Mouse (Mus musculus) cerebellum, adult 11-12 months (tissue): Measurements from ENCODE around the gene Padi2.

Experiments used
- DNase-seq: peaks from one replicate; pipeline ENCODE4 v3.0.0; 2022

Gene Padi2

DNA sequence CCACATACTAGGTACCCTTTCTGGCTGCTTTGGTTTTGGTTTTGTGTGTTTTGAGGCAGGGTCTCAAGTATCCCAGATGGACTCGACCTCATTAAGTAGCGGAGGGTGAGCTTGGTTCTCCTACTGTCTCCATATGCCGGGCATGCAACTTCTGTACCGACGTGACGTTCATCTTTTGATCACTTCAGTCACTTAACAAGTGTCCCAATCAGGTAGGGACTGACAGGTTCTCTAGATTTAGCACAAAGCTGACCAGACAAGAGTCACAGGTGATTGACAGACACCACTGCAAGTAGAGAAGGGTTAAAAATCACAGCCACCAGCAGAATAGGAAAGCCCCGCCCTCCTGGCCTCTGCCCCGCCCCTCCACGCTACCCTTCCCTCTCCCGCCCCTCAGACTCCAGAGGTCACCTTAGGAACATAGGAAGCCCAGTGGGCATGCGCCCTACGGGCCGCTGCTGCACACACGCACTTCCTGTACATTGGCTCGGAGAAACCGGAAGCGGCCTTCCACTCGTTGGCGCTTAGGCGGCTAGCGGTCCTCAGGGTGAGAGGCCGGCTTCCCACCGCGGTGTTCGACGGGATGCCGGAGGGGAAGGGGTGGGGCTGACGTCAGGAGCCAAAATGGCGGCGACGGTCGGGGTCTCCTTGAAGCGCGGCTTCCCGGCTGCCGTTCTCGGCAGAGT lies 54.8 kb downstream of the Padi2 start, which contains the start of gene Sdhb:
Sdhb (plus strand) TSS at position 423 of the 686 bp plus-strand sequence.
- DNase-seq: peak; percentile 99

DNA sequence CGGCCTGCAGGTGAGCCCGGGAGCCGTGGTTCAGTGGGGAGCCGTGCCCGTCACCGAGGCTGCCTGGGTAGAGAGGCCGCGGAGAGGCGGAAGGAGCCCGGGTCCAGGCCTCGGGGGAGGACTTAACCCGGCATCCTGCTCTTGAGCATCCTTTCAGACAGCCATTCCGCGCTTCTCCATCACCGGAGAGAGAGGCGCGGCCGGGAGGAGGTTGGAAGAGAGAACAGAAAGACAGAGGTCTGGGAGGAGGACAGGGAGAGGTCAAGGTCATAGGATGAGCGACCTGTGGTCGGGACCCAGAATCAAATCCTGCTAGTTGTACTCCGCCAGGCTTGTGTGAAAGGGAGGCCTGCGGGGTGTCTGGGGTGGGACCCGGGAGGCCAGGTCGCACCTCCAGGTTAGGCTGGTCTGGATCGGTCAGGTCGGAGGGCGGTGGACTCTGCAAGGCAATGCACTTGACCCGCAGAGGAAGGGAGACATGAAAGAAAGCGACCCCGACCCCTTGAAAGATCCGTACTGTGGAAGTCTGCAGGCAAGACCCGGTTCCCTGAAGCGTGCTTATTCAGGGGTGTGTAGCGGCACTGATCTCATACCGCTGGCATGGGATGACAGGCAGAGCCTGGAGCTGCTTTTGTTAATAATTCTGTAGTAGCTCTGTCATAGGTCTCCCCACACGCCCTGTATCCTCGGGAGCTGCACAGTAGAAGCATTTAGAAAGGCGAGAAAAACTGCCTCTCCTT lies 55.5 kb downstream of the Padi2 start:
- DNase-seq: no peak

GRCm38 (mm10) chr4:140962207-140962909 lies 56.2 kb downstream of the Padi2 start:
- no peak for DNase-seq

- DNase-seq: peak; percentile 55
Observed at GRCm38 (mm10) chr4:140962950-140963349, 56.8 kb downstream of the Padi2 start.

GRCm38 (mm10) chr4:140963941-140964597 lies 57.9 kb downstream of the Padi2 start:
- peak; percentile 33 for DNase-seq

GRCm38 (mm10) chr4:140964620-140965019 lies 58.5 kb downstream of the Padi2 start:
- peak; percentile 76 for DNase-seq

DNA sequence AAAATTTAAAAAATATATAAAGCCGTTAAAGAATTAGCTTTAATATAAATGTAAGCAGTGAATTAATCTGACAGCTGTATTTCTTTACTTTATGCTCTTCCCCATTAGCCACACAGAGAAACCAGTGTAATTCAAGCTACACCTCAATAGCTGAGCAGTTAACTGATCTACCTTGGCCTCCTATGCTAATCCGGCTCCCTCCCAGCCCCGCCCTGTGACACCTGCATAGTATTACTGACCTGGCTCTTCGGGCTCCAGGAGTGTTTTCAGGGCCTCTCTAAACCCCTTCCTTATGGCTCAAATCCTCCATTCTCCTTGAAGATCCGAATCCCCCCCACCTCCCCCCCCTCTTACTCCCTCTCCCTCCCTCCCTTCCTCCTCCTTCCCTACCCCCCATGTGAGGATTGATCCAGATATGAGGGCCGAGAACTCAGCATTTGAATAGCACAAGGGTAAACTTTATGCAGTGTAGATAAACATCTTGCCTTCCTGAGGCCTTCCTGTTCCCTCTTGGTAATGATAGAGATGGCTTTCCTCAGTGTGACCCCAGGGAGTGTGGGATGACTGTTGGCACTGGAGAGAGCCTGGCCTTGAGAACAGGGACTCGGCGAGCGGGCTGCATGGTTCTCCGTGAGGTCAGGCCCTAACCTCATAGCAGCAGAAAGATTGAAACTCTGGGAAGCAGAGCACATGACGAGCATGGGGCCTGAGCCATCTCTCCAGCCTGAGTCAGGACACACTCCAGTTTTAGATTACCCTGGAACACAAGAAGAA lies 61.4 kb downstream of the Padi2 start:
- no peak for DNase-seq

DNA sequence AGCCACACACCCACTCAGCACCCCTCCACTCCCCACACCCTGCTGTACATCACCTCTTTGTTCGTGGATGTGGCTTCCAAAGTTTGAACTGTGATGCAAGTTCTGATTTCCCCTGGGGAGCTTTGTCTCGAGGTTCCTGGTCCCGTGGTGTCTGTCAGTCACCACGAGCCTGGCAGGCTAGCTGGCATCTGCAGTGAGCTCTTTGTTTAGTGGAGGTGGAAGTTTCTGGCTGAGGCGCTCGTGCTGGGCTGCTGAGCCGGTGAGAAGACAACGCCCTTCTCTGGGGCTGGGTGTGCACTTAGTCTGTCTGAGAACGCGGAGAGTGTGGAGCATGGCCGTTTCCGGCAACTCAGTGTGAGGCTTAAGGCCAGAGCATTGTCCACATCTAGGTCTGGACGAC lies 65.5 kb downstream of the Padi2 start:
- no peak for DNase-seq

DNA sequence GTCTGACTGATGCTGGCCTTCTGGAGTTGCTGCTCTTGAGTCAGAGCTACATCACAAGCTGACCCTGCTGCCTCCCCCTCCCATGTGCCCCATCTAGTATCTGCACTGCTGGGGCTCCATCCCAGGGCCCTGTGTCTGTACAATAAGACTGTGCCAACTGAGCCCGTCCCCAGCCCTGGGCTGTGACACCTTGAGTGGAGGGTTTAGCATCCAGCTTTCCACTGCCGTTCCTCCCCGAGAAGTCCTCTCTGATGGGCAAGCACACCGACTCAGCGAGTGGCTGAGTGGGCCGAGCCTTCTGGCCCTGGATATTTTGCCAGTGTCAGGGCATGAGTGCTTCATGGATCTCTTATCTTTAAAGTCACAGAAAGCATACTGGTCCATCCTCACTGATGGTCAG lies 68.3 kb downstream of the Padi2 start:
- DNase-seq: no peak

GRCm38 (mm10) chr4:140975356-140975755 lies 69.2 kb downstream of the Padi2 start:
- no peak for DNase-seq

GRCm38 (mm10) chr4:140977278-140977677 lies 71.1 kb downstream of the Padi2 start:
- DNase-seq: no peak

- no peak for DNase-seq
Observed at GRCm38 (mm10) chr4:140977886-140978692, 71.9 kb downstream of the Padi2 start.

- no peak for DNase-seq
Observed at GRCm38 (mm10) chr4:140981605-140982004, 75.5 kb downstream of the Padi2 start.

- no peak for DNase-seq
Observed at GRCm38 (mm10) chr4:140982808-140983207, 76.7 kb downstream of the Padi2 start.

DNA sequence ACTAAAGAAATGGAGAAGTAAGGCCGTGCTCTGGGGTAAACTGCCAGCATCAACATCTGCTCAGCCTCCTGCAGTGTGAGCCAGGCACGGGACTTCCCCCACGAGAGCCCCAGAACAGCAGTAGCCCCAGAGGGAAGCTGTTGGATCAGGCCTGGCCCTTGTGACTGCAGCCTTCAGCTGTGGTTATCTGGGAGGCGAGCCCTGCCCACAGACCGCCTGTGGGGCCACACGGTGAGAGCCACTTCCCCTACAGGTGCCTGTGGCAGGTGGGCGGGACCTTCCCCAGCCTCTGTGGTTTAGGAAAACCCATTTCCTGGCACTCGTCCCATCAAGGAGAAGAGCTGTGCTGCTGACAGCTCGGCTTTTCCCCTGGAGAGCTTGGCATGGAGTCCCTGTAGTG lies 77.3 kb downstream of the Padi2 start:
- no peak for DNase-seq

- DNase-seq: no peak
Observed at GRCm38 (mm10) chr4:140984544-140984943, 78.4 kb downstream of the Padi2 start.

- peak; percentile 54 for DNase-seq
Observed at GRCm38 (mm10) chr4:140986024-140986710, 80.0 kb downstream of the Padi2 start.

- peak; percentile 94 for DNase-seq
Observed at GRCm38 (mm10) chr4:140986711-140987395, 80.7 kb downstream of the Padi2 start, which contains the start of gene Atp13a2. Gene Atp13a2 (plus strand): TSS chr4:140986873.

- DNase-seq: peak; percentile 27
Observed at GRCm38 (mm10) chr4:140987476-140987875, 81.3 kb downstream of the Padi2 start.

- DNase-seq: peak; percentile 43
Observed at GRCm38 (mm10) chr4:140988706-140989290, 82.7 kb downstream of the Padi2 start.
